Mouse (Mus musculus): ENCODE measurements around the gene Dnajc16. TPM values are rescaled to one million over a fixed set of nuclear protein-coding genes. Genes with fewer than 3 reads are reported as not detected.

Dnajc16 gene
- total RNA-seq, 2 experiments from 2014 or later: 8.6 to 9.4 TPM

GRCm38 (mm10) chr4:141735206-141735560 lies 55.5 kb downstream of the Dnajc16 start:
- no peak for DNase-seq
- intact Hi-C loops (cut with DNase I; ENCODE audit: low total_unique reads): no loop called here

- peak; percentile 90 for DNase-seq
- intact Hi-C loops (cut with DNase I; ENCODE audit: low total_unique reads): no loop called here
Observed at GRCm38 (mm10) chr4:141734446-141735205, 56.1 kb downstream of the Dnajc16 start.

GRCm38 (mm10) chr4:141731766-141732165 lies 59.0 kb downstream of the Dnajc16 start:
- intact Hi-C loops (cut with DNase I; ENCODE audit: low total_unique reads): no loop called here
- no peak for DNase-seq

GRCm38 (mm10) chr4:141730401-141730800 lies 60.3 kb downstream of the Dnajc16 start:
- no peak for DNase-seq
- intact Hi-C loops (cut with DNase I; ENCODE audit: low total_unique reads): no loop called here

GRCm38 (mm10) chr4:141729266-141729665 lies 61.5 kb downstream of the Dnajc16 start:
- no peak for DNase-seq
- intact Hi-C loops (cut with DNase I; ENCODE audit: low total_unique reads): no loop called here

GRCm38 (mm10) chr4:141725738-141726137 lies 65.0 kb downstream of the Dnajc16 start:
- DNase-seq: no peak
- intact Hi-C loops (cut with DNase I; ENCODE audit: low total_unique reads): no loop called here

- no peak for DNase-seq
- intact Hi-C loops (cut with DNase I; ENCODE audit: low total_unique reads): no loop called here
Observed at GRCm38 (mm10) chr4:141725277-141725676, 65.5 kb downstream of the Dnajc16 start.

GRCm38 (mm10) chr4:141724594-141724993 lies 66.1 kb downstream of the Dnajc16 start:
- no peak for DNase-seq
- intact Hi-C loops (cut with DNase I; ENCODE audit: low total_unique reads): no loop called here

GRCm38 (mm10) chr4:141723673-141724068 lies 67.1 kb downstream of the Dnajc16 start:
- intact Hi-C loops (cut with DNase I; ENCODE audit: low total_unique reads): no loop called here
- no peak for DNase-seq

- DNase-seq: peak; percentile 94
- intact Hi-C loops (cut with DNase I; ENCODE audit: low total_unique reads): no loop called here
Observed at GRCm38 (mm10) chr4:141722731-141723672, 67.7 kb downstream of the Dnajc16 start, which contains the start of gene Ddi2. Gene Ddi2, minus strand, starts transcription at chr4:141723419.

GRCm38 (mm10) chr4:141721961-141722360 lies 68.8 kb downstream of the Dnajc16 start:
- intact Hi-C loops (cut with DNase I; ENCODE audit: low total_unique reads): no loop called here

GRCm38 (mm10) chr4:141720761-141721523 lies 69.8 kb downstream of the Dnajc16 start:
- intact Hi-C loops (cut with DNase I; ENCODE audit: low total_unique reads): no loop called here
- DNase-seq: no peak

More at GRCm38 (mm10) chr4:141721961-141722360, 68.8 kb downstream of the Dnajc16 start:
- no peak for DNase-seq

GRCm38 (mm10) chr4:141719304-141719703 lies 71.4 kb downstream of the Dnajc16 start:
- intact Hi-C loops (cut with DNase I; ENCODE audit: low total_unique reads): no loop called here
- no peak for DNase-seq

- DNase-seq: no peak
- intact Hi-C loops (cut with DNase I; ENCODE audit: low total_unique reads): no loop called here
Observed at GRCm38 (mm10) chr4:141717633-141718032, 73.1 kb downstream of the Dnajc16 start.

- no peak for DNase-seq
- intact Hi-C loops (cut with DNase I; ENCODE audit: low total_unique reads): no loop called here
Observed at GRCm38 (mm10) chr4:141715027-141715426, 75.7 kb downstream of the Dnajc16 start.

GRCm38 (mm10) chr4:141713598-141714142 lies 77.1 kb downstream of the Dnajc16 start:
- intact Hi-C loops (cut with DNase I; ENCODE audit: low total_unique reads): no loop called here
- DNase-seq: no peak

GRCm38 (mm10) chr4:141711250-141711649 lies 79.5 kb downstream of the Dnajc16 start:
- no peak for DNase-seq
- intact Hi-C loops (cut with DNase I; ENCODE audit: low total_unique reads): no loop called here

All from gastrocnemius, postnatal 14 days (tissue).